Mouse (Mus musculus) lung, adult 2 months (tissue): Measurements from ENCODE around the gene Pitpnm1. TPM values are rescaled to one million over a fixed set of nuclear protein-coding genes. Genes with fewer than 3 reads are reported as not detected.
"Not testable (repeated sequence)": the region's sequence is repeated elsewhere in the genome, so short reads cannot be mapped to it uniquely, and the experiment has no call there.

Experiments
- DNase-seq: peaks from one replicate; pipeline ENCODE4 v3.0.0; 2022
- H3K4me1 ChIP-seq: fragments of 200-500 bp; 2 replicates; pipeline ENCODE4 v1.6.1; 2011; ENCODE audit warnings: low read length; ENCODE audit not compliant: control insufficient read depth, insufficient read depth
- H3K4me3 ChIP-seq: fragments of 200-500 bp; replicated peaks from 2 replicates; pipeline ENCODE3; 2011; ENCODE audit warnings: low read depth, mild to moderate bottlenecking, control low read depth, low read length; ENCODE audit errors: extremely low read depth
- CTCF ChIP-seq: fragments of 200-500 bp; IDR thresholded peaks from 2 replicates; pipeline ENCODE4 v1.5.1; 2011; ENCODE audit warnings: mild to moderate bottlenecking, low read length, control low read depth; ENCODE audit not compliant: insufficient read depth
- POLR2A ChIP-seq: fragments of 200-500 bp; IDR thresholded peaks from 2 replicates; pipeline ENCODE4 v1.6.1; 2011; ENCODE audit warnings: low read depth, mild to moderate bottlenecking, control low read depth, low read length, borderline replicate concordance; ENCODE audit errors: extremely low read depth
- WGBS: fragments of 180-500 bp; shearing (Covaris S2); methylation state at CpG from one replicate; pipeline ENCODE4 v1.1.7; 2018; 5-methylcytosine and 5-hydroxymethylcytosine counted together
- polyA plus RNA-seq: library from polyadenylated mRNA; depleted of rRNA; stranded (reverse); fragments of >200 nt; gene quantifications from 2 replicates; pipeline ENCODE4 v1.2.3, GENCODE M21; 2012

Pitpnm1 gene
- polyA plus RNA-seq, 1 experiment, result 163 TPM

- 91% methylated on average over 13 of the region's 13 CpGs for WGBS
- DNase-seq, result no peak
Observed at GRCm38 (mm10) chr19:4057389-4057788, 42.4 kb upstream of the Pitpnm1 start.

GRCm38 (mm10) chr19:4057962-4058361, 41.8 kb upstream of the Pitpnm1 start:
- Histone ChIP-seq H3K4me3 (no peak overlapping the region), H3K4me1 (peaks cover 4% of the 10 kb centered on the region; the same call in 1 of the 2 replicates)
- no peak for TF ChIP-seq CTCF
- DNase-seq, result no peak
- 96% methylated on average over 7 of the region's 7 CpGs for WGBS

More at GRCm38 (mm10) chr19:4057389-4057788, 42.4 kb upstream of the Pitpnm1 start:
- TF ChIP-seq CTCF (no peak), POLR2A (no peak)
- H3K4me3 ChIP-seq, result no peak overlapping the region
- peaks cover 4% of the 10 kb centered on the region; the same call in 1 of the 2 replicates for H3K4me1 ChIP-seq

- 82% methylated on average over 5 of the region's 5 CpGs for WGBS
- no peak overlapping the region for H3K4me3 ChIP-seq
- TF ChIP-seq POLR2A, result no peak
- TF ChIP-seq CTCF, result no peak
- H3K4me1 ChIP-seq, result peaks cover 4% of the 10 kb centered on the region; the same call in 1 of the 2 replicates
- DNase-seq, result no peak
Observed at GRCm38 (mm10) chr19:4058581-4058980, 41.2 kb upstream of the Pitpnm1 start.

DNA sequence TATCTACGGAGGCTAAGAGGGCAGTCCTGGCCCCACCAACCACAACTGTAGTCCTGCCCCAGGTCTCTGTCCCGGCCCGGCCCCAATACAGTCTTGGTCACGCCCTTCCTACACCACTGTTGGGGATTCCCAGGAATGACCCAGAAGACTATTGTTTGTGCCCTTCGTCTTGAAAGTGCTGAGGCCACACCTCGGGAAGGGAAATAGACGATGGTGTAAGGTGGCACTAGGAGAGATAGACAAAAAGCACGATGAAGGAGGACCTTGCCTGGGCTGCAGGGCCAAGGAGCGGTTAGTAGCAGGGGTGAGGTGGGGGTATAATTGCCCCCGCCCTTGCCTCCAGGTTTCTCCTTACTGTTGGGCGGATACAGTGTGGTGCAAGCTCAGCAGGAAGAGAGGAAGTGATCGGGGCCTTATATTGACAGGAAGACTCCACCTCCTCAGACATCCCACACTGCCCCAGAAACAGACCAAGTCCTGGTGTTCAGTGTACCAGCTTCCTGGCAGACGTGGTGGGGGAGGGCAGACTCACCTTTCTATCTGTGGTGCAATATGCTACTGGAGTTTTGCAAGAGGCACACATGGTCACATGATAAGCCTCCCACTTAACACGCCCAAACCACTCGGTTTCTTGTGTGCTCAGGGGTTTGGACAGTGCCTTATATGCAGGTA, 40.6 kb upstream of the Pitpnm1 start, which contains the start of gene Gstp3:
Gstp3 (minus strand) TSS at position 501 of the 672 bp plus-strand sequence.
- 54% methylated on average over 15 of the region's 15 CpGs for WGBS
- Histone ChIP-seq H3K4me1 (peaks cover 4% of the 10 kb centered on the region; the same call in 1 of the 2 replicates), H3K4me3 (no peak within 1 kb of the TSS)
- no peak for DNase-seq
- TF ChIP-seq CTCF (no peak), POLR2A (0 out of 2 replicates have a peak, but pooled peaks have one; percentile 15)

DNA sequence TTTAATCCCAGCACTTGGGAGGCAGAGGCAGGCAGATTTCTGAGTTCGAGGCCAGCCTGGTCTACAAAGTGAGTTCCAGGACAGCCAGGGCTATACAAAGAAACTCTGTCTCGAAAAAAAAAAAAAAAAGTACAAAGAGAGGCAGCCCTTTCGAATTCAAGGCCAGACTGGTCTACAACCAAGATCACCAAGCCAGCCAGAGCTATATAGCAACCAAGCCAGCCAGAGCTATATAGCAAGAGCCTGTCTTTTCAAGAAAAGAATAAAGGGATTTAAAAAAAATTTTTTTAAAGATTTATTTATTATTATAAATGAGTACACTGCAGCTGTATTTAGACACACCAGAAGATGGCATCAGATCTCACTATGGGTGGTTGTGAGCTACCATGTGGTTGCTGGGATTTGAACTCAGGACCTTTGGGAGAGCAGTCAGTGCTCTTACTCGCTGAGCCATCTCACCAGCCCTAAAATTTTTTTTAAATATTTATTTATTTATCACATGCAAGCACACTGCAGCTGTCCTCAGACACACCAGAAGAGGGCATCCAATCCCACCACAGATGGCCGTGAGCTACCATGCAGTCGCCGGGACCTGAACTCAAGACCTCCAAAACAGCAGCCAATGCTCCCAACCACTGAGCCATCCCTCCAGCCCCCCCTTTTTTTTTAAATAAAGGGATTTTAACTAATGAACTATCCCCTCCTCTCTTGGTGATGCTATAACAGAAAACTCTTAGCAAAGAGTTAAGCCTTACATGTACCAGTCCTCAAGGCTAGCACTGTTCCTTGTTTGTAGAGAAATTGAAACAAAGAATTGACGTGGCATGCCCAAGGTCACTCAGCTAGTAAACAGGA, 39.5 kb upstream of the Pitpnm1 start:
- WGBS, result 85% methylated on average over 8 of the region's 8 CpGs

GRCm38 (mm10) chr19:4060899-4061465, 38.8 kb upstream of the Pitpnm1 start:
- Histone ChIP-seq H3K4me3 (no peak overlapping the region), H3K4me1 (peaks cover 4% of the 10 kb centered on the region; the same call in 1 of the 2 replicates)
- DNase-seq, result no peak
- TF ChIP-seq CTCF, result no peak
- no peak for TF ChIP-seq POLR2A
- WGBS, result 84% methylated on average over 6 of the region's 6 CpGs

More for the DNA sequence above, 39.5 kb upstream of the Pitpnm1 start:
- not testable (repeated sequence) for DNase-seq, H3K4me1 ChIP-seq, H3K4me3 ChIP-seq

- not testable (repeated sequence) for H3K4me1 ChIP-seq, DNase-seq, H3K4me3 ChIP-seq
- 47% methylated on average over 4 of the region's 4 CpGs for WGBS
Observed at GRCm38 (mm10) chr19:4063357-4063756, 36.4 kb upstream of the Pitpnm1 start.

DNA sequence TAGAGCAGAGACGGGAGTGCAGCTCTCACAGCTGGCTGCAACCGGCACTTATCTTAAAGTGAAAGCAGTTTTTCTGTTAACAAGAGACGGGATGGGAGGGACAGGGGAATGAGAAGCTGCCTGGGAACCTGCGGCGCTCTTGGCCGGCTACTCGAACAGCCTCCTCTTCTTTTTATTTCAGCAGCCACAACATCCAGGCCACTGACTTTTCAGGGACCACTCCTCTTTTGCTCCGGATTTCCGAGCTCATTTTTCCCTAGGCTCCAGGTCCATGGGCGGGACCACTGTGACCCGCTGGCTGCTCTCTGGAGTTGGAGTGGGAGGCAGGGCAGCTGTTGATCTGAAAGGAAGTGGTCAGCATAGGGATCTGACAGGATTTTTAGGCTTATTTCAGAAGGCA, 35.3 kb upstream of the Pitpnm1 start:
- not testable (repeated sequence) for H3K4me3 ChIP-seq, DNase-seq, H3K4me1 ChIP-seq
- 3% methylated on average over 6 of the region's 11 CpGs for WGBS

DNA sequence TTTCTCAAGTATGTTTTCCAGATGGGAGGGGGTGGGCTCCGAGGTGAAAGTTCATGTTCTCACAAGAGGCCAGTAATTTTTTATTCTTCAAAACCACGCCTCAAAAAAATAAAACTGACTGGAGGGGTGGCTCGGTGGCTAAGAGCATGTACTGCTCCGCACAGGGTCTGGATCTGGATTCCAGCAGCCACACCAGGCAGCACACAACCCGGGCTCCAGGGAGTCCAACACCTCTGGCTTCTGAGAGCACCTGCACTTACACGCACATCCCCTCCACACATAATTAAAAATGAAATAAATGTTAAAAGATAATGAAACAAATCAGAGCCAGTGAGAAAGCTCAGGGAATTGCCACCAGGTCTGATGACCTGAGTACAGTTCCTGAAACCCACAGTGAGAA, 33.5 kb upstream of the Pitpnm1 start:
- 40% methylated on average over 6 of the region's 6 CpGs for WGBS
- Histone ChIP-seq H3K4me1 (no peaks in the 10 kb centered on the region), H3K4me3 (no peak overlapping the region)
- TF ChIP-seq CTCF (no peak), POLR2A (no peak)
- no peak for DNase-seq

DNA sequence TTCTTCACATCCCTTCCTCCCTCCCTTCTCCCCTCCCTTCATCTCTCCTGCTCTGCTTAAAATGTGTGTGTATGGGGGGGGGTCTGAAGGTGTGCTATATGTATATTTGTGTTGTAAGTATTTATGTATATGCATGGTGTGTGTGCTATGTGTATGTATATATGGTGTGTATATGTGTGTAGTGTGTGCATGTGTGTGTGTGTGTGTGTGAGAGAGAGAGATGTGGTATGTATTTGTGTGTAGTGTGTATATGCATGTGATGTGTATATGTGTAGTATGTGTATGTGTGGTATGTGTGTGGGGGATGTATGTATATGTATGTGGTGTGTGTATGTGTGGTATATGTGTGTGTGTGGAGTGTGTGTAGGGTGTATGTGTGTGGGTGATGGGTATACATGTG, 32.9 kb upstream of the Pitpnm1 start:
- no peaks in the 10 kb centered on the region for H3K4me1 ChIP-seq
- DNase-seq, result no peak
- no peak overlapping the region for H3K4me3 ChIP-seq
- TF ChIP-seq CTCF (no peak), POLR2A (no peak)

DNA sequence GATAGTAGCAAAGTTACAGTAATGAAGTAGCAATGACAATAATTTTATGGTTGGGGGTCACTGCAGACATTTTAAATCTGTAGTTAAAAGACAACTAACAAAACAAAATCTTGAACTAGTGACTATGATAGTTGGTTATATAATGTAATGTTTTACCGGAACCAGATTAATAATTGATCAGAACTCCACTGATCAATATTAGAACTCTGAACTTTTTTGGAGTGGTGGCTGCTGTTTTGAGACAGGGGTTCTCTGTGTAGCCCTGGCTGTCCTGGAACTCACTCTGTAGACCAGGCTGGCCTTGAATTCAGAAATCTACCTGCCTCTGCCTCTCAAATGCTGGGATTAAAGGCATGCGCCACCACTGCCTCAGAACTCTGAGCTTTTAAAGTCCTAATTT, 31.6 kb upstream of the Pitpnm1 start:
- not testable (repeated sequence) for H3K4me3 ChIP-seq, DNase-seq
- WGBS, result 94% methylated on average over 2 of the region's 2 CpGs

More for the DNA sequence above, 31.6 kb upstream of the Pitpnm1 start:
- H3K4me1 ChIP-seq, result not testable (repeated sequence)
